Mouse (Mus musculus) fibroblast of lung, adult 2 months (primary cell): ENCODE measurements around the gene Hoxc5.

ENCODE experiments used
- DNase-seq: peaks from one replicate; pipeline ENCODE4 v3.0.0-alpha.2; 2011; ENCODE audit warnings: low read depth

The Hoxc5 gene

GRCm38 (mm10) chr15:102967511-102968397 is 511 bp downstream of the Hoxc5 start:
- DNase-seq: no peak

GRCm38 (mm10) chr15:102969296-102969695 is 2.1 kb downstream of the Hoxc5 start:
- no peak for DNase-seq

- DNase-seq: no peak
Observed at GRCm38 (mm10) chr15:102970740-102971139, 3.5 kb downstream of the Hoxc5 start.

GRCm38 (mm10) chr15:102972254-102972653 is 5.0 kb downstream of the Hoxc5 start:
- DNase-seq: no peak

- DNase-seq: no peak
Observed at GRCm38 (mm10) chr15:102972753-102973152, 5.5 kb downstream of the Hoxc5 start.

- DNase-seq: no peak
Observed at GRCm38 (mm10) chr15:102975034-102975433, 7.8 kb downstream of the Hoxc5 start.

GRCm38 (mm10) chr15:102975688-102976111 is 8.5 kb downstream of the Hoxc5 start:
- DNase-seq: no peak

GRCm38 (mm10) chr15:102976171-102976570 is 8.9 kb downstream of the Hoxc5 start, which contains the start of gene Hoxc9:
Gene Hoxc9, plus strand, starts transcription at chr15:102976439.
- no peak for DNase-seq

GRCm38 (mm10) chr15:102976631-102977422 is 9.6 kb downstream of the Hoxc5 start:
- DNase-seq: no peak

- no peak for DNase-seq
Observed at GRCm38 (mm10) chr15:102977423-102977974, 10.3 kb downstream of the Hoxc5 start.

GRCm38 (mm10) chr15:102978615-102979515 is 11.6 kb downstream of the Hoxc5 start:
- DNase-seq: no peak

GRCm38 (mm10) chr15:102979936-102980335 is 12.7 kb downstream of the Hoxc5 start:
- no peak for DNase-seq

GRCm38 (mm10) chr15:102980352-102980751 is 13.1 kb downstream of the Hoxc5 start:
- no peak for DNase-seq

GRCm38 (mm10) chr15:102980912-102981311 is 13.7 kb downstream of the Hoxc5 start:
- DNase-seq: no peak

GRCm38 (mm10) chr15:102981379-102982288 is 14.4 kb downstream of the Hoxc5 start:
- DNase-seq: no peak

GRCm38 (mm10) chr15:102983716-102984115 is 16.5 kb downstream of the Hoxc5 start:
- DNase-seq: no peak

GRCm38 (mm10) chr15:102984521-102984920 is 17.3 kb downstream of the Hoxc5 start:
- DNase-seq: no peak

GRCm38 (mm10) chr15:102984925-102985324 is 17.7 kb downstream of the Hoxc5 start:
- no peak for DNase-seq

- peak; percentile 47 for DNase-seq
Observed at GRCm38 (mm10) chr15:102987124-102987833, 20.0 kb downstream of the Hoxc5 start.

- no peak for DNase-seq
Observed at GRCm38 (mm10) chr15:102988078-102988477, 20.8 kb downstream of the Hoxc5 start.
